21 mouse cellular contexts compared by ENCODE assay signal in the genomic region with DNA sequence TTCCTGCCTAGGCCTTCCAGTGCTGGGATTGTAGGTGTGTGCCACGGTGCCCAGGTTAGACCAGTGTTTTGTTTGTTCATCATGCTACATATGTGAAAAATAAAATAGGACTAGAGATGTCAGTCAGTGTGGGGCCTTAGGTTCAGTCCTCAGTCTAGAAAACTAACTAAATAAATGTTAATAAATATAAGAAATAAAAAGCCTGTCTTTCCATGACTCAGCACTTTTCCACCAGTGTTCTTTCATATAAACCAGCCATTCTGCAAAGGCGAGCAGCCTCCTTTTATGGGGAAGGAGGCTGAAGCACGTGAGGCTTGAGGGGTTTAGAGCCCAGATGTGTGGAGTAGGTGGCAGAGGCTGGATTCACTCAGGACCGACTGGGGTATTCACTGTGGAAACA. TPM values are rescaled to one million over a fixed set of nuclear protein-coding genes. Genes with fewer than 3 reads are reported as not detected.
DNase-seq lines count a peak whose midpoint lies in the region; ATAC-seq and TF ChIP-seq lines count a peak whose summit lies in the region.
"Had no signal": no experiment of that assay in that cellular context is flagged by ENCODE, and none has a peak within 500 bp of the region (broad histone marks: within the 10 kb centered on the region; RNA-seq: fewer than 3 reads in every experiment).

No protein-coding gene starts in this region.

- no peak for TF ChIP-seq CTCF in intestine, postnatal 0 days (IDR thresholded peaks at IDR 0.05; ENCODE audit: low read depth)

- in situ Hi-C loops in ES-E14 (cut with MboI; ENCODE audit: low sequenced_read_pairs in 2 of 2, unreplicated experiment in 2 of 2): no loop called here

- H3K4me1 ChIP-seq in forebrain, embryonic 10.5 days: peaks cover 58% of the 10 kb centered on the region
- H3K4me1 ChIP-seq in forebrain, embryonic 14.5 days (ENCODE audit: control insufficient read depth, insufficient read depth, low read length): peaks cover 27% of the 10 kb centered on the region
- peaks cover 50% of the 10 kb centered on the region for H3K4me1 ChIP-seq in intestine, embryonic 15.5 days (replicated peaks)
- H3K4me1 ChIP-seq in intestine, postnatal 0 days (replicated peaks; ENCODE audit: control insufficient read depth, insufficient read depth, low read length): peaks cover 36% of the 10 kb centered on the region
- H3K4me1 ChIP-seq in ES-E14 (ENCODE audit: control insufficient read depth in 2 of 2, insufficient read depth in 2 of 2, low read length in 2 of 2, poor library complexity in 1 of 2): peaks cover 18 to 48% of the 10 kb centered on the region in 2 experiments
- H3K4me1 ChIP-seq in limb, embryonic 10.5 days: peaks cover 57% of the 10 kb centered on the region

- no peak for DNase-seq in forebrain, embryonic 10.5 days (ENCODE audit: extremely low spot score, low spot score)
- DNase-seq in forebrain, embryonic 14.5 days (ENCODE audit: low spot score): no peak
- DNase-seq in ES-E14 (ENCODE audit: low read depth, low spot score): no peak
- DNase-seq in limb, embryonic 10.5 days (ENCODE audit: low spot score): no peak
- no peak for DNase-seq in c-Kit-positive CD71-positive TER-119-positive erythroid progenitor cells, embryonic 14.5 days (ENCODE audit: low spot score)
- no peak for DNase-seq in spleen, postnatal 10 days (ENCODE audit: low spot score in 2 of 2)
- DNase-seq: adrenal gland, adult 2 months; cerebellum, adult 8-10 months; cerebellum, postnatal 36 days; kidney, adult 11 months; right cerebral cortex, postnatal 14 days; thymus, postnatal 25 days had no signal

- H3K27ac ChIP-seq in forebrain, embryonic 10.5 days: peak overlapping the region; percentile 75; the same call in 1 of the 2 replicates
- H3K27ac ChIP-seq in forebrain, embryonic 14.5 days (ENCODE audit: low read depth, low read length): no peak overlapping the region
- peak overlapping the region; percentile 28; the same call in 1 of the 2 replicates for H3K27ac ChIP-seq in intestine, embryonic 15.5 days
- H3K27ac ChIP-seq in intestine, postnatal 0 days (ENCODE audit: low read depth, low read length): no peak overlapping the region
- no peak overlapping the region for H3K27ac ChIP-seq in ES-E14 (ENCODE audit: insufficient read depth, low read depth, low read length, poor library complexity, severe bottlenecking)
- H3K27ac ChIP-seq in limb, embryonic 10.5 days: peak overlapping the region; percentile 84
- H3K27ac ChIP-seq: embryonic facial prominence, embryonic 15.5 days; kidney, embryonic 15.5 days; macrophage; midbrain, embryonic 12.5 days had no signal

- no peak overlapping the region for H3K4me3 ChIP-seq in forebrain, embryonic 10.5 days
- no peak overlapping the region for H3K4me3 ChIP-seq in forebrain, embryonic 14.5 days (ENCODE audit: low read depth, low read length)
- H3K4me3 ChIP-seq in intestine, embryonic 15.5 days (replicated peaks): no peak overlapping the region
- no peak overlapping the region for H3K4me3 ChIP-seq in intestine, postnatal 0 days (ENCODE audit: low read depth, low read length)
- no peak overlapping the region for H3K4me3 ChIP-seq in ES-E14 (ENCODE audit: insufficient read depth in 1 of 2, low read depth in 1 of 2, low read length in 2 of 2, poor library complexity in 1 of 2, severe bottlenecking in 1 of 2)
- no peak overlapping the region for H3K4me3 ChIP-seq in limb, embryonic 10.5 days
- H3K4me3 ChIP-seq: embryonic facial prominence, embryonic 15.5 days; heart, embryonic 10.5 days; kidney, embryonic 15.5 days; midbrain, embryonic 12.5 days had no signal

- no peak overlapping the region for H3K4me2 ChIP-seq in forebrain, embryonic 14.5 days (ENCODE audit: low read length)
- H3K4me2 ChIP-seq in intestine, embryonic 15.5 days (replicated peaks): no peak overlapping the region
- H3K4me2 ChIP-seq in intestine, postnatal 0 days (replicated peaks; ENCODE audit: low read depth): no peak overlapping the region
- H3K4me2 ChIP-seq: embryonic facial prominence, embryonic 15.5 days; kidney, embryonic 15.5 days; midbrain, embryonic 12.5 days had no signal

- WGBS in forebrain, embryonic 10.5 days: 91% methylated on average over 4 of the region's 4 CpGs
- WGBS in forebrain, embryonic 14.5 days: 90% methylated on average over 4 of the region's 4 CpGs
- 81% methylated on average over 4 of the region's 4 CpGs for whole genome bisulfite sequencing in intestine, embryonic 15.5 days
- 78% methylated on average over 4 of the region's 4 CpGs for WGBS in intestine, postnatal 0 days
- 81% methylated on average over 4 of the region's 4 CpGs for WGBS in limb, embryonic 10.5 days

- H3K36me3 ChIP-seq in forebrain, embryonic 10.5 days (replicated peaks): peaks cover 88% of the 10 kb centered on the region
- peaks cover 40% of the 10 kb centered on the region for H3K36me3 ChIP-seq in forebrain, embryonic 14.5 days (ENCODE audit: control insufficient read depth, insufficient read depth, low read length)
- H3K36me3 ChIP-seq in intestine, embryonic 15.5 days: 0 out of 2 replicates have a peak, but pooled peaks cover 9% of the 10 kb centered on the region
- peaks cover 45% of the 10 kb centered on the region for H3K36me3 ChIP-seq in intestine, postnatal 0 days (ENCODE audit: control insufficient read depth, insufficient read depth)
- peaks cover 4% of the 10 kb centered on the region; the same call in 1 of the 2 replicates for H3K36me3 ChIP-seq in ES-E14 (ENCODE audit: control insufficient read depth, insufficient read depth, low read length, poor library complexity, severe bottlenecking)
- H3K36me3 ChIP-seq in limb, embryonic 10.5 days: peaks cover 62% of the 10 kb centered on the region

- ATAC-seq in forebrain, embryonic 14.5 days: no peak
- ATAC-seq in intestine, embryonic 15.5 days: no peak
- no peak for ATAC-seq in intestine, postnatal 0 days
- ATAC-seq: hindbrain, embryonic 16.5 days; Patski had no signal

- H3K9me3 ChIP-seq in forebrain, embryonic 10.5 days: no peaks in the 10 kb centered on the region
- no peaks in the 10 kb centered on the region for H3K9me3 ChIP-seq in forebrain, embryonic 14.5 days (replicated peaks; ENCODE audit: control insufficient read depth, low read length)
- H3K9me3 ChIP-seq in intestine, embryonic 15.5 days: no peaks in the 10 kb centered on the region
- no peaks in the 10 kb centered on the region for H3K9me3 ChIP-seq in intestine, postnatal 0 days (ENCODE audit: control insufficient read depth)
- no peaks in the 10 kb centered on the region for H3K9me3 ChIP-seq in ES-E14 (ENCODE audit: control insufficient read depth, insufficient read depth, low read depth, low read length)
- H3K9me3 ChIP-seq in limb, embryonic 10.5 days (replicated peaks): no peaks in the 10 kb centered on the region
- H3K9me3 ChIP-seq: embryonic facial prominence, embryonic 15.5 days; heart, embryonic 10.5 days; kidney, embryonic 15.5 days; midbrain, embryonic 12.5 days had no signal

- H3K27me3 ChIP-seq in forebrain, embryonic 10.5 days (ENCODE audit: poor library complexity, severe bottlenecking): no peaks in the 10 kb centered on the region
- H3K27me3 ChIP-seq in forebrain, embryonic 14.5 days (replicated peaks; ENCODE audit: control insufficient read depth, insufficient read depth, low read length): no peaks in the 10 kb centered on the region
- no peaks in the 10 kb centered on the region for H3K27me3 ChIP-seq in intestine, embryonic 15.5 days (replicated peaks)
- H3K27me3 ChIP-seq in intestine, postnatal 0 days (replicated peaks; ENCODE audit: control insufficient read depth, insufficient read depth, low read length): no peaks in the 10 kb centered on the region
- H3K27me3 ChIP-seq in limb, embryonic 10.5 days (ENCODE audit: low read depth, poor library complexity, severe bottlenecking): no peaks in the 10 kb centered on the region
- H3K27me3 ChIP-seq: embryonic facial prominence, embryonic 15.5 days; kidney, embryonic 15.5 days; midbrain, embryonic 12.5 days; Patski had no signal

- no peak overlapping the region for H3K9ac ChIP-seq in forebrain, embryonic 14.5 days (ENCODE audit: low read length)
- no peak overlapping the region for H3K9ac ChIP-seq in intestine, embryonic 15.5 days
- no peak overlapping the region for H3K9ac ChIP-seq in intestine, postnatal 0 days (ENCODE audit: low read depth, low read length)
- peak overlapping the region; percentile 39; the same call in 1 of the 2 replicates for H3K9ac ChIP-seq in ES-E14 (ENCODE audit: insufficient read depth, low read depth, low read length, poor library complexity, severe bottlenecking)
- H3K9ac ChIP-seq: embryonic facial prominence, embryonic 15.5 days; kidney, embryonic 15.5 days; midbrain, embryonic 12.5 days had no signal

TF ChIP-seq in ES-E14, 5 proteins besides CTCF, POLR2A, EP300 and RAD21:
- TF ChIP-seq ZNF384 (IDR thresholded peaks at IDR 0.05; ENCODE audit: low read depth, low read length): no peak
- TF ChIP-seq ZC3H11A (IDR thresholded peaks at IDR 0.05; ENCODE audit: borderline replicate concordance, low read depth, low read length): no peak
- peak; percentile 89 for TF ChIP-seq MAFK (IDR thresholded peaks at IDR 0.05; ENCODE audit: insufficient read depth, low read depth, low read length)
TF ChIP-seq in ES-E14: peak in this region for 1.

RNA-seq across cellular contexts. Expression of gene Plpp3, which starts 50.5 kb away (rescaled TPM):
- polyA plus RNA-seq in forebrain, embryonic 10.5 days (2016; fragmentation: Nextera tagmentation; extraction: Ambion mirVana): 57.2 and 59.4 TPM in 2 replicates
- 48.6 and 50.8 TPM in 2 replicates for polyA plus RNA-seq in forebrain, embryonic 14.5 days (2014; fragmentation: Nextera tagmentation; extraction: Ambion mirVana)
- polyA plus RNA-seq in intestine, embryonic 15.5 days (2015; fragmentation: Nextera tagmentation; extraction: Ambion mirVana): 41.2 and 42.0 TPM in 2 replicates
- polyA plus RNA-seq in intestine, postnatal 0 days (2015; fragmentation: Nextera tagmentation; extraction: Ambion mirVana): 84.1 and 84.3 TPM in 2 replicates
- 11.8 and 13.0 TPM in 2 replicates for total RNA-seq in ES-E14 (2012; rRNA removed)
- polyA plus RNA-seq in limb, embryonic 10.5 days (2016; fragmentation: Nextera tagmentation; extraction: Ambion mirVana): 58.9 and 75.2 TPM in 2 replicates

Comparison
In these comparisons a context has a peak if more than half of its experiments do, and no peak if none do; other contexts are left out.
1. H3K27ac ChIP-seq: peak in forebrain, embryonic 10.5 days (single experiment), intestine, embryonic 15.5 days (single experiment) and limb, embryonic 10.5 days (single experiment); none in forebrain, embryonic 14.5 days (single experiment), intestine, postnatal 0 days (single experiment) and ES-E14 (single experiment).